Mouse (Mus musculus): ENCODE measurements around the gene Tpmt.

- no peak for TF ChIP-seq TAL1 (IDR thresholded peaks at IDR 0.05; ENCODE audit: low read length)
- TF ChIP-seq GATA1 (IDR thresholded peaks at IDR 0.05; ENCODE audit: low read length): no peak
Observed at GRCm38 (mm10) chr13:47066516-47066915, 22.0 kb upstream of the Tpmt start.

Data from erythroblast, embryonic 14.5 days (primary cell).